Mouse (Mus musculus) embryonic fibroblast, embryonic 13.5 days (primary cell): Measurements from ENCODE around the gene Copb1.

ENCODE experiments used
- CTCF ChIP-seq: IDR thresholded peaks from 2 replicates; pipeline ENCODE4 v1.5.1; 2011; ENCODE audit warnings: mild to moderate bottlenecking, control low read depth, low read length, moderate library complexity, borderline replicate concordance; ENCODE audit not compliant: insufficient read depth
- POLR2A ChIP-seq: IDR thresholded peaks from 2 replicates; pipeline ENCODE4 v1.6.1; 2011; ENCODE audit warnings: low read depth, mild to moderate bottlenecking, control low read depth, low read length, moderate library complexity

- no peak for TF ChIP-seq POLR2A
- no peak for TF ChIP-seq CTCF
These were observed 56.3 kb downstream of the Copb1 start for GRCm38 (mm10) chr7:114198252-114198651.
